Mouse (Mus musculus): ENCODE data around the gene Inafm2.

DNA sequence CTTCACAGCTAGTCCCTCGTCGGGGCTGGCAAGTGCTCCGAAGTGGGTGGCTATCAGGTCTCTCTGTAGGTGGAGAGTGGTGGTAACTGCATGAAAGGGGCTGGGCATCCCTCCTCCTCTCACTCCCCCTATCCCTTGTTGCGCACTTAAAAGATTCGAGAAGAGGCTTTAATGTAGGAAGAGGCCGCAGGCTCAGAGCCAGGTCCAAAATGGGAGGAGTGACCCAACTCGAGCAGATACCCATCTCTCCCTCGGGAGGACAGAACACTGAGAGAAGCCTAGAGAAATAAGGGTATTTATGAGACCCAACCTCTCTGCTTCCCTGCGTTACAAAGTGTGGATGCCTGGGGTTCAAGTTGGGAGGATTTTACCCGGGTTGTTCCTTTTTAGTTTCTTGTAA is 33.5 kb downstream of the Inafm2 start:
- TF ChIP-seq CTCF (IDR thresholded peaks at IDR 0.05; ENCODE audit: control insufficient read depth, insufficient read depth, insufficient read length), result no peak
- TF ChIP-seq MYOD1 (IDR thresholded peaks at IDR 0.05; ENCODE audit: control insufficient read depth, insufficient read length, low read depth), result no peak
- no peak for TF ChIP-seq MYOG (IDR thresholded peaks at IDR 0.05; ENCODE audit: control insufficient read depth, extremely low read depth, insufficient read length)
- no peak for TF ChIP-seq CEBPB (IDR thresholded peaks at IDR 0.05; ENCODE audit: low read depth)
